Mouse (Mus musculus) ES-CJ7 (cell line): ENCODE data around the gene Tmem26.

ENCODE experiments used
- DNase-seq: peaks from one replicate; pipeline ENCODE4 v3.0.0; 2011; ENCODE audit warnings: low read depth, low spot score

The Tmem26 gene

GRCm38 (mm10) chr10:68750921-68751320, 27.5 kb downstream of the Tmem26 start:
- no peak for DNase-seq

- DNase-seq = peak; percentile 52
These were observed 35.8 kb downstream of the Tmem26 start for GRCm38 (mm10) chr10:68759238-68759637.

GRCm38 (mm10) chr10:68759789-68760188, 36.3 kb downstream of the Tmem26 start:
- no peak for DNase-seq

- no peak for DNase-seq
These were observed 57.8 kb downstream of the Tmem26 start for GRCm38 (mm10) chr10:68781067-68781868.

- no peak for DNase-seq
These were observed 59.3 kb downstream of the Tmem26 start for GRCm38 (mm10) chr10:68782724-68783123.

- no peak for DNase-seq
These were observed 60.4 kb downstream of the Tmem26 start for GRCm38 (mm10) chr10:68783856-68784255.

- no peak for DNase-seq
These were observed 61.0 kb downstream of the Tmem26 start for GRCm38 (mm10) chr10:68784463-68784862.

- peak; percentile 96 for DNase-seq
These were observed 72.0 kb downstream of the Tmem26 start for GRCm38 (mm10) chr10:68795466-68795865.

- no peak for DNase-seq
These were observed 76.4 kb downstream of the Tmem26 start for GRCm38 (mm10) chr10:68799883-68800282.

- no peak for DNase-seq
These were observed 76.9 kb downstream of the Tmem26 start for GRCm38 (mm10) chr10:68800339-68800738.

GRCm38 (mm10) chr10:68806328-68806727, 82.9 kb downstream of the Tmem26 start:
- DNase-seq = no peak

- peak; percentile 65 for DNase-seq
These were observed 87.5 kb downstream of the Tmem26 start for GRCm38 (mm10) chr10:68810958-68811357.

- no peak for DNase-seq
These were observed 89.3 kb downstream of the Tmem26 start for GRCm38 (mm10) chr10:68812699-68813098.

- no peak for DNase-seq
These were observed 93.8 kb downstream of the Tmem26 start for GRCm38 (mm10) chr10:68817281-68817680.

GRCm38 (mm10) chr10:68818065-68818759, 94.8 kb downstream of the Tmem26 start:
- no peak for DNase-seq

- no peak for DNase-seq
These were observed 101.1 kb downstream of the Tmem26 start for GRCm38 (mm10) chr10:68824519-68824918.
